In genomic region chr1:62701065-62701921, GRCm38 (mm10) we compare ENCODE assay signal across 9 mouse cellular contexts. TPM values are rescaled to one million over a fixed set of nuclear protein-coding genes. Genes with fewer than 3 reads are reported as not detected.
DNase-seq lines count a peak whose midpoint lies in the region; ATAC-seq and TF ChIP-seq lines count a peak whose summit lies in the region.
"Had no signal": no experiment of that assay in that cellular context is flagged by ENCODE, and none has a peak within 500 bp of the region (broad histone marks: within the 10 kb centered on the region; RNA-seq: fewer than 3 reads in every experiment).

No protein-coding gene starts in this region.

- no peak overlapping the region for H3K4me2 ChIP-seq in hindbrain, postnatal 0 days (ENCODE audit: low read depth, low read length)

- intact Hi-C loops in left cerebral cortex, adult 2 months (cut with DNase I) = loop anchor here (5.0 to 10.0 kb wide), 5 partner anchors 929 to 1646 kb away; no protein-coding TSS in a partner anchor

- TF ChIP-seq CTCF in bone marrow macrophage, adult 2 months (IDR thresholded peaks at IDR 0.05; ENCODE audit: low read depth, low read length) = peak; percentile 46; the same call in 1 of the 2 replicates
- TF ChIP-seq CTCF in hindbrain, postnatal 0 days (IDR thresholded peaks at IDR 0.05; ENCODE audit: low read depth) = peak; percentile 80
- TF ChIP-seq CTCF in left cerebral cortex, adult 2 months (IDR thresholded peaks at IDR 0.05) = peak; percentile 83
- TF ChIP-seq CTCF in testis, adult 2 months (IDR thresholded peaks at IDR 0.05; ENCODE audit: control insufficient read depth, insufficient read depth, insufficient replicate concordance, low read depth, low read length) = peak; percentile 50; the same call in 1 of the 2 replicates

- H3K36me3 ChIP-seq in hindbrain, postnatal 0 days (ENCODE audit: insufficient read depth, low read length) = no peaks in the 10 kb centered on the region
- H3K36me3 ChIP-seq in testis, adult 2 months (ENCODE audit: control insufficient read depth, insufficient read depth, low read length) = no peaks in the 10 kb centered on the region
- H3K36me3 ChIP-seq: neural tube, embryonic 12.5 days had no signal

- peak; percentile 18; the same call in 1 of the 2 replicates for ATAC-seq in hindbrain, postnatal 0 days
- ATAC-seq in megakaryocyte, adult 5-6 weeks (ENCODE audit: poor library complexity, severe bottlenecking) = peak; percentile 73

- WGBS in hindbrain, postnatal 0 days = 32% methylated on average over 10 of the region's 10 CpGs

- no peak for TF ChIP-seq POLR2A in bone marrow macrophage, adult 2 months (IDR thresholded peaks at IDR 0.05; ENCODE audit: borderline replicate concordance, low read depth, low read length)
- TF ChIP-seq POLR2A in testis, adult 2 months (IDR thresholded peaks at IDR 0.05; ENCODE audit: control insufficient read depth, low read depth, low read length) = no peak

- no peak overlapping the region for H3K27ac ChIP-seq in bone marrow macrophage, adult 2 months (ENCODE audit: insufficient read depth, low read depth, low read length)
- H3K27ac ChIP-seq in hindbrain, postnatal 0 days = no peak overlapping the region
- H3K27ac ChIP-seq in left cerebral cortex, adult 2 months = no peak overlapping the region
- no peak overlapping the region for H3K27ac ChIP-seq in testis, adult 2 months (ENCODE audit: control insufficient read depth, insufficient read depth, low read depth, low read length)
- H3K27ac ChIP-seq: neural tube, embryonic 12.5 days had no signal

- no peak overlapping the region for H3K9ac ChIP-seq in hindbrain, postnatal 0 days (replicated peaks; ENCODE audit: low read length)
- H3K9ac ChIP-seq: neural tube, embryonic 12.5 days had no signal

- H3K27me3 ChIP-seq in hindbrain, postnatal 0 days (ENCODE audit: insufficient read depth, low read length) = no peaks in the 10 kb centered on the region
- H3K27me3 ChIP-seq in testis, adult 2 months (ENCODE audit: control insufficient read depth, insufficient read depth, low read length) = peaks cover 2% of the 10 kb centered on the region; the same call in 1 of the 2 replicates

- peak; percentile 83 for DNase-seq in layer of hippocampus, adult 11-12 months (ENCODE audit: low spot score)
- no peak for DNase-seq in layer of hippocampus, adult 9-10 months (ENCODE audit: low spot score)
- peak; percentile 77 for DNase-seq in fibroblast of lung, adult 2 months (ENCODE audit: low read depth)
- peak; percentile 93 for DNase-seq in hindbrain, postnatal 0 days (ENCODE audit: low spot score)
- DNase-seq in left cerebral cortex, adult 2 months (ENCODE audit: extremely low spot score in 1 of 2, low spot score in 2 of 2) = peak; percentile 62 to 65

- no peaks in the 10 kb centered on the region for H3K9me3 ChIP-seq in hindbrain, postnatal 0 days (ENCODE audit: low read length)
- H3K9me3 ChIP-seq: neural tube, embryonic 12.5 days had no signal

- peaks cover 15% of the 10 kb centered on the region for H3K4me1 ChIP-seq in bone marrow macrophage, adult 2 months (ENCODE audit: control insufficient read depth, insufficient read depth, low read length)
- H3K4me1 ChIP-seq in hindbrain, postnatal 0 days (ENCODE audit: insufficient read depth, low read length) = peaks cover 9% of the 10 kb centered on the region; the same call in 1 of the 2 replicates
- H3K4me1 ChIP-seq in testis, adult 2 months (ENCODE audit: control insufficient read depth, insufficient read depth, low read length) = no peaks in the 10 kb centered on the region; the same call in 1 of the 2 replicates

- H3K4me3 ChIP-seq in bone marrow macrophage, adult 2 months (ENCODE audit: insufficient read depth, low read length) = no peak overlapping the region
- no peak overlapping the region for H3K4me3 ChIP-seq in hindbrain, postnatal 0 days (ENCODE audit: low read length)
- H3K4me3 ChIP-seq in left cerebral cortex, adult 2 months = no peak overlapping the region
- H3K4me3 ChIP-seq in testis, adult 2 months (ENCODE audit: control insufficient read depth, low read depth, low read length) = no peak overlapping the region
- H3K4me3 ChIP-seq: neural tube, embryonic 12.5 days had no signal

RNA-seq across cellular contexts. Expression of gene Nrp2, which starts 1.8 kb away (rescaled TPM):
- polyA plus RNA-seq in bone marrow macrophage, adult 2 months (2012; ENCODE audit: insufficient read depth, insufficient read length, missing spikeins) = 86.4 and 97.2 TPM in 2 replicates
- total RNA-seq in hindbrain, postnatal 0 days (2014; rRNA removed) = 48.7 and 53.8 TPM in 2 replicates
- 15.6 and 17.4 TPM in 2 replicates for polyA plus RNA-seq in hindbrain, postnatal 0 days (2015; fragmentation: Nextera tagmentation; extraction: Ambion mirVana)
- total RNA-seq in left cerebral cortex, adult 2 months (2021) = 10 to 100 TPM; 32.8 to 34.7 TPM
- 3.5 and 3.9 TPM in 2 replicates for total RNA-seq in megakaryocyte, adult 5-6 weeks (2015)
- total RNA-seq in megakaryocyte, adult 5-6 weeks (2017) = 5.9 and 6.5 TPM in 2 replicates
- 2.0 and 2.7 TPM in 2 replicates for polyA plus RNA-seq in testis, adult 2 months (2012; rRNA removed)
